Mouse (Mus musculus): ENCODE measurements around the gene Spock1. TPM values are rescaled to one million over a fixed set of nuclear protein-coding genes. Genes with fewer than 3 reads are reported as not detected.

The Spock1 gene
- polyA plus RNA-seq, 1 experiment from 2014 or later = 104 TPM

DNA sequence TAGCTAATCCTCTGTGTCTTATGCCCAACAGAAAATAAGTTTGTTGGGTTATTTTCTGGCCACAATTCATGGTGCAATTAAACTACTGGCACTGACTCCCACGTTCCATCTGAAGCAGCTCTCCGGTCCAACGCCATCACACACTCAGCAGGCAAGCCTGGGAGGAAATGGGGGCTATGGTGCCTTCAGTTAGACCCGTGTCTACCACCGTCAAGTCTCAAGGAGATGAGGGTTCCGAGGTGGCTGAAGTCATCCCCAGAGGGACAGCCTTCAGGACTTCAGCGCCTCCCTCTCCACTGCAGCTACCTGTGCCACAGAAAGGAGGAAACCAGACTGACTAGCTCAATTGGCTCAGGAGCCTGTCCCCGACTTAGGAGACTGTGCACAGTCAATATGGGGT is 53.7 kb downstream of the Spock1 start:
- WGBS = 84% methylated on average over 8 of the region's 8 CpGs
- Histone ChIP-seq H3K4me1 (replicated peaks; ENCODE audit: control insufficient read depth, insufficient read depth, low read length) (peaks cover 19% of the 10 kb centered on the region; the same call in 1 of the 2 replicates), H3K4me2 (replicated peaks) (no peak overlapping the region), H3K36me3 (replicated peaks; ENCODE audit: control insufficient read depth, insufficient read depth) (no peaks in the 10 kb centered on the region), H3K27ac (no peak overlapping the region), H3K4me3 (replicated peaks; ENCODE audit: low read length) (no peak overlapping the region), H3K9me3 (ENCODE audit: control insufficient read depth, low read length) (no peaks in the 10 kb centered on the region), H3K27me3 (ENCODE audit: control insufficient read depth, insufficient read depth, low read length) (no peaks in the 10 kb centered on the region), H3K9ac (no peak overlapping the region)
- ATAC-seq (ENCODE audit: low FRiP score) = no peak
- no peak for DNase-seq (ENCODE audit: low spot score)

DNA sequence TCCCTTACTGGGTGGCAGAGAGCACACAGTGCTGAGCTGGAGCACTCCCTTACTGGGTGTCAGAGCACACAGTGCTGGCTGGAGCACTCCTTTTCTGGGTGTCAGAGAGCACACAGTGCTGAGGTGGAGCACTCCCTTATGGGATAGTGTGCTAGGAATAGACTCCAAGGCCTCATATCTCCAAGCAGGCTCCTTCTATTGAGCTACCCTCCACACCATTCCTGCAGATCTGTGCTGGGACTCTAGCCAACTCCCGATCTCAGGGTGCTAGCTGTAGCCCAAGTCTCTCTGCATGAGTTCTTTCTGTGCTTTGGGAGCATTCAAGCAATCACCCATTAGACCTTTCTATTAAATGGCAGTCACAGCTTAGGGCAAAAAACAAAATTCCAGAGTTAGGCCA is 54.5 kb downstream of the Spock1 start:
- no peak for DNase-seq (ENCODE audit: low spot score)
- no peak overlapping the region for H3K4me2 ChIP-seq (replicated peaks)
- H3K36me3 ChIP-seq (replicated peaks; ENCODE audit: control insufficient read depth, insufficient read depth) = no peaks in the 10 kb centered on the region
- no peak overlapping the region for H3K27ac ChIP-seq
- H3K4me3 ChIP-seq (replicated peaks; ENCODE audit: low read length) = no peak overlapping the region
- H3K27me3 ChIP-seq (ENCODE audit: control insufficient read depth, insufficient read depth, low read length) = no peaks in the 10 kb centered on the region
- H3K9me3 ChIP-seq (ENCODE audit: control insufficient read depth, low read length) = no peaks in the 10 kb centered on the region
- 65% methylated on average over 1 of the region's 1 CpGs for WGBS
- no peak for ATAC-seq (ENCODE audit: low FRiP score)
- peaks cover 16% of the 10 kb centered on the region; the same call in 1 of the 2 replicates for H3K4me1 ChIP-seq (replicated peaks; ENCODE audit: control insufficient read depth, insufficient read depth, low read length)
- H3K9ac ChIP-seq = no peak overlapping the region

DNA sequence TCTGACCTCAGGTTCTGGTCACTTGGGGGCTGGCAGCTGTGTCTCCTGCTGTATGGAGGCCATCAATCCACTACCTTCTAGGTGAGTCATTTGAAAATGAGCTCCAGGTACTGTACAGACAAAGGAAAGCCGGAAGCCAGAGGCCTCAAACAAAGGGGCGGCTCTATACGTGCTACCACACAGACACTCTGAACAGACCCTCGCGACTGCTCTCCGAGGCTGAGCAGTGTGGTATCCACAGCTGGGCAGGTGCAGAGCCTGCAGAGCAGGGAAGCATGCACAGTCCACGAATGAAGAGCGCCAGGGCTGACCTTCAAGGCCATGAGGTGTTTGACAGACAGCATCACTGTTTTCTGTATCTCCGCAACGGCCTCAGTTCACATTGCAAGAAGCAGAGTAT is 55.0 kb downstream of the Spock1 start:
- Histone ChIP-seq H3K27ac (no peak overlapping the region), H3K9me3 (ENCODE audit: control insufficient read depth, low read length) (no peaks in the 10 kb centered on the region), H3K4me2 (replicated peaks) (no peak overlapping the region), H3K9ac (no peak overlapping the region), H3K36me3 (replicated peaks; ENCODE audit: control insufficient read depth, insufficient read depth) (no peaks in the 10 kb centered on the region), H3K4me1 (replicated peaks; ENCODE audit: control insufficient read depth, insufficient read depth, low read length) (peaks cover 13% of the 10 kb centered on the region; the same call in 1 of the 2 replicates), H3K4me3 (replicated peaks; ENCODE audit: low read length) (no peak overlapping the region), H3K27me3 (ENCODE audit: control insufficient read depth, insufficient read depth, low read length) (no peaks in the 10 kb centered on the region)
- ATAC-seq (ENCODE audit: low FRiP score) (no peak), DNase-seq (ENCODE audit: low spot score) (no peak)
- WGBS = 86% methylated on average over 10 of the region's 10 CpGs

DNA sequence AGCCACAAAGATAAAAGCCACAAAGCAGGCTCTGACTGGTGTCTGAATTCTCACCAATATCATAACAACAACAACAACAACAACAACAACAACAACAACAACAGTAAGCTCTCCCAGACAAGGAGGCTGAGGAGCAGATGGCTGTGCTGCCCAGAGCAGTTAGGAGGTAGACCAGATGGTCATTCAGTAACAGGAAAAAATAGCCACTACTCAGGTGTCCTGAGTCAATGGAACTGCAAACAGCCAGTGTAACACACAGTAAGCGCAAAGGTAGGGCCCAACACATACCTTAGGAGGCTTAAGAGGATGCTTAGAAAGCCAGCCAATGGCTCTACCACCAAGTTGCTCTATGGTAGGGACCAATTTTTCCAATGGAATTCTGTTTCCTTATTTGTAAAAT is 59.2 kb downstream of the Spock1 start:
- no peaks in the 10 kb centered on the region for H3K27me3 ChIP-seq (ENCODE audit: control insufficient read depth, insufficient read depth, low read length)
- no peak overlapping the region for H3K4me2 ChIP-seq (replicated peaks)
- no peak overlapping the region for H3K9ac ChIP-seq
- no peaks in the 10 kb centered on the region for H3K36me3 ChIP-seq (replicated peaks; ENCODE audit: control insufficient read depth, insufficient read depth)
- ATAC-seq (ENCODE audit: low FRiP score) (no peak), DNase-seq (ENCODE audit: low spot score) (no peak)
- no peaks in the 10 kb centered on the region for H3K4me1 ChIP-seq (replicated peaks; ENCODE audit: control insufficient read depth, insufficient read depth, low read length)
- no peak overlapping the region for H3K27ac ChIP-seq
- H3K9me3 ChIP-seq (ENCODE audit: control insufficient read depth, low read length) = no peaks in the 10 kb centered on the region
- no peak overlapping the region for H3K4me3 ChIP-seq (replicated peaks; ENCODE audit: low read length)
- 97% methylated on average over 1 of the region's 1 CpGs for WGBS

DNA sequence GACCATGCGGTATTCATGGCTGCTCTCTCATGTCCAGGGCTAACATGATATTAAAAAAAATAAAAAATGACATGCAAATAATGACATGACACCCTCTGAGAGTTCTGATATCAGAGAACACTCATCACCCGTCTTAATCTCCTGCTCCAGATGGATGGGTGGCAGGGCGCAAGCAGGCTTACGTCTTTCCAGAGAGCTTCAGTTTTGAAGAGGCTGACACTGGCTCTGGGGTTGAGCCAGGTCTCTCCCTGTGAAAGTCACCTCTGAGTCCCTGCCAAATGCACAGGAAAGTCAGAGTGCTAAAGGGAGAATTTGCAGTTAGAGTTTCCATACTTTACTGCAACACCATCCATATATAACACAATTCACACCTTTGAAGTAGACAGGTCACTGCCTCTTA is 61.0 kb downstream of the Spock1 start:
- Histone ChIP-seq H3K27me3 (ENCODE audit: control insufficient read depth, insufficient read depth, low read length) (no peaks in the 10 kb centered on the region), H3K9ac (no peak overlapping the region), H3K4me3 (replicated peaks; ENCODE audit: low read length) (no peak overlapping the region), H3K4me1 (replicated peaks; ENCODE audit: control insufficient read depth, insufficient read depth, low read length) (no peaks in the 10 kb centered on the region), H3K27ac (no peak overlapping the region), H3K9me3 (ENCODE audit: control insufficient read depth, low read length) (no peaks in the 10 kb centered on the region), H3K36me3 (replicated peaks; ENCODE audit: control insufficient read depth, insufficient read depth) (no peaks in the 10 kb centered on the region), H3K4me2 (replicated peaks) (no peak overlapping the region)
- 89% methylated on average over 4 of the region's 4 CpGs for WGBS
- ATAC-seq (ENCODE audit: low FRiP score) (no peak), DNase-seq (ENCODE audit: low spot score) (no peak)

DNA sequence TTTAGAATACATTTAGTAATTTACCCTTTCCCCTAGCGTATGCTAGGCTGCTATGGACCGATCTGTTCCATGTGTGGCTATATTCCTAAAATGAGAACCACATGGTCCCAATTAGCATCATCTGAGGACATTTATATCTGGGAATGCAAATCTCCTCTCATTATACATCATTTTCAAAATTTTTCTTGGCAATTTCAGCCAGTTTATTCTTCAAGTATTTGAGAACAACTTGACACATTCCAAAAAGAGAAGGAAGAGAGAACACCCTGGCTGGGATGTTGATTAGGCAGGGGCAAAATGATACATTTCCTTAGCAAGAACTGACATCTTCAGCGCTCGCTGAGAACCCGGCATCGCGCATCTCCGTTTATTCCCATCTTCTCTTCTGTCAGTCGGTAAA is 61.7 kb downstream of the Spock1 start:
- H3K4me3 ChIP-seq (replicated peaks; ENCODE audit: low read length) = no peak overlapping the region

DNA sequence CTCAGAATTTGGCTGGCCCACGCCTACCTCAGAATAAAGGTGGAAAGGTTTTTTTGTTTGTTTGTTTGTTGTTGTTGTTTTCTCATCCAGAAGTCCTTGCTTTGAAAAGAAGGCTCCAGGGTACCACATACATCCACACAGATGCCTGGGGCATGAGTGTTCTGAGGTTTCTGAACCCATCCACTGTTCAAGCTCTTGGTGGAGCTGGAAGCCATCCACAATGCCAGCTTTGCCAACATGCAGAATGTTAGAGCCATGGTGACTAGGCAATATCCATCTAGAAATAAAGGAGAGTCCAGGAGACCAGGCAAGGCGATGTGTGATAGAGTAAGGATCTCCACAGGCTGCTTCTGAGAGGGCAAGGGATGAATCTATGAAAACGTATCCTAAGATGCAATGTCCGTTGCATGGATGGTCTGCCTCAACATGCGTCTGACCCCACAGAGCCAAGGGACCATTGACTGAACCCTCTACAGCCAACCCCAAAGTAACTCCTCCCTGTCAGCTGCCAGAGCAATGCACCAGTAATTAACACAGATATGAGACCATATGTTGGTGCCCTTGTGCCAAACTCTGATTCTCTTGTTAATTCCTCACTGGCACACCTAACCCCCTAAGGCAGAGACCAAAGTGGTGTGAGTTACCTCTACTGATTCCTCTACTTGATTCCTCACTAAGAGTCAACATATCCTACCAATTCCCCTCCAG is 66.8 kb downstream of the Spock1 start:
- H3K9me3 ChIP-seq (ENCODE audit: control insufficient read depth, low read length) = no peaks in the 10 kb centered on the region
- no peak overlapping the region for H3K4me3 ChIP-seq (replicated peaks; ENCODE audit: low read length)
- H3K4me1 ChIP-seq (replicated peaks; ENCODE audit: control insufficient read depth, insufficient read depth, low read length) = no peaks in the 10 kb centered on the region
- no peak overlapping the region for H3K27ac ChIP-seq
- H3K4me2 ChIP-seq (replicated peaks) = no peak overlapping the region
- H3K27me3 ChIP-seq (ENCODE audit: control insufficient read depth, insufficient read depth, low read length) = no peaks in the 10 kb centered on the region
- H3K9ac ChIP-seq = no peak overlapping the region
- DNase-seq (ENCODE audit: low spot score) = no peak
- ATAC-seq (ENCODE audit: low FRiP score) = no peak
- no peaks in the 10 kb centered on the region for H3K36me3 ChIP-seq (replicated peaks; ENCODE audit: control insufficient read depth, insufficient read depth)
- WGBS = 93% methylated on average over 5 of the region's 5 CpGs

More for the DNA sequence above, 61.7 kb downstream of the Spock1 start:
- Histone ChIP-seq H3K27me3 (ENCODE audit: control insufficient read depth, insufficient read depth, low read length) (no peaks in the 10 kb centered on the region), H3K9ac (no peak overlapping the region), H3K36me3 (replicated peaks; ENCODE audit: control insufficient read depth, insufficient read depth) (no peaks in the 10 kb centered on the region), H3K9me3 (ENCODE audit: control insufficient read depth, low read length) (no peaks in the 10 kb centered on the region), H3K4me2 (replicated peaks) (no peak overlapping the region), H3K4me1 (replicated peaks; ENCODE audit: control insufficient read depth, insufficient read depth, low read length) (no peaks in the 10 kb centered on the region), H3K27ac (no peak overlapping the region)
- WGBS = 94% methylated on average over 9 of the region's 9 CpGs
- DNase-seq (ENCODE audit: low spot score) (no peak), ATAC-seq (ENCODE audit: low FRiP score) (no peak)

DNA sequence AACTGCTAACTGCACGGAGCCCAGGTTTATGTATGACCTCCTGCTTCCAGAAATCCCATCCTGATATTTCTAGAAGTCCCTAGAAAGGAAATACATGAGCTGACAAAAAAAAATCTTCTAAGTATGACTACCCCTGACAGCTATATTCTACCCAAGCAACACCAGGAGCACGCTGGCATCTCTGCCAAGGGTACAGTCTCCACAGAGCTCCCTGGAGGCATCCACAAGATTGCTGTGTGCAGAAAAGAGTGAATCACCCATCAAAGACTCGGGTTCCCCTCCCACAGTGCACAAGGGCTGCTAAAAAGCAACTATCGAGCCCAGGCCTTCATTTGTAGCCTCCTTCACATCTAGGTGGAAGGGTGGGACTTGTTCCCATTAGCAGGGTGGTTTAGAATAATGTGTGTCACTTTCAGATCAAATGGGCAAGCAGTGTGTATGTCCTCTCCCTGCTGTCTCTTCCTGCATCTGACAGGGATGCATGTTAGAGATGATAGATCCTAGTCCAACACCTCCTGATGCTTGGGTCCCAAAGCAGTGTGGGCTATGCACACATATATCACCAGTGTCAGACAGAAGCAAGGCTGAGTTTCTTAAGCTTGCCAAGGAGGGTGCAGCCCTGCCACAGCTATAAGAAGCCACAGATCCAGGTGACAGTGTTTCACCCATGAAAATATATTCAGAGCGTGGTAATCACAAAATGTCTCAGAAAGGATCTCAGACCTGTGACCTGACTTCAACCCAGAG is 70.3 kb downstream of the Spock1 start:
- Histone ChIP-seq H3K4me3 (replicated peaks; ENCODE audit: low read length) (no peak overlapping the region), H3K9me3 (ENCODE audit: control insufficient read depth, low read length) (no peaks in the 10 kb centered on the region), H3K9ac (no peak overlapping the region), H3K4me1 (replicated peaks; ENCODE audit: control insufficient read depth, insufficient read depth, low read length) (no peaks in the 10 kb centered on the region), H3K4me2 (replicated peaks) (no peak overlapping the region), H3K36me3 (replicated peaks; ENCODE audit: control insufficient read depth, insufficient read depth) (no peaks in the 10 kb centered on the region), H3K27ac (no peak overlapping the region), H3K27me3 (ENCODE audit: control insufficient read depth, insufficient read depth, low read length) (no peaks in the 10 kb centered on the region)
- WGBS = 80% methylated on average over 5 of the region's 5 CpGs
- ATAC-seq (ENCODE audit: low FRiP score) (no peak), DNase-seq (ENCODE audit: low spot score) (no peak)

DNA sequence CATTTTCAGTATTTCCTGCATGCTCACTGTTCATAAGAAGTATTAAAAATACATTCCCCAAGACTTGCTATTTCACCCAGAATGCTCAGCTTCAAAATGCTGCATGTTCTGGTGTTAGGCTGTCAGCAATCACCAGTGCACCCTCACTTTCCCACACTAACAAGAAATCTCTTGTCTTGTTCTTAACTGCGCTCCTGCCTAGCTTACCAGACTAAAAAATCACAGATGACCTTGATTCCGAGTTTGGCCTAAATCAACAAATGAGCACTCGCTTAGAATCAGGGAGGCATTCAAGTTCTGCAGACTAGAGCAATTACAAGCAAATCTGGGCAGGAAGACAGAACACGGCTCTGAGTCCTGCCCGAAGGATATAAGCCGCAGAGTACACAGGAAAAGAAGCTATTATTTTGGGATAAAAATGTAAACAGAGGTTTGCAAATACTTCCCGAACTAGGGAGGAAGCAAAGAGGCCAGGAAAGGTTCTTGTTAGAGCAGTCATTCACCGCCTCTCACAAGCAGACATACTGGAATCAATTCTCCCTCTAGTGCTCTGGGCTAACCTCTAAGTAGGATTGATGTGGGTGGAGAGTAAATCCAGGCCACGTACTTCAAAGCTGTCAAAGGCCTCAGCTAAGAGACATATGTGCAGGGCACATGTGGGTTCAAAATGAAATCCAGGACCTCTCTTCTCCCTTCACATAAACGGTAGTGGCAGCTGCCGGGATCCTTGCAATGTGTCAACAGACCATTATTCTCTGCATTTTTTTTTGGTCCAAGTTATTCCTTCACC is 76.6 kb downstream of the Spock1 start:
- H3K9me3 ChIP-seq (ENCODE audit: control insufficient read depth, low read length) = no peaks in the 10 kb centered on the region
- H3K9ac ChIP-seq = no peak overlapping the region
- H3K4me1 ChIP-seq (replicated peaks; ENCODE audit: control insufficient read depth, insufficient read depth, low read length) = peaks cover 13% of the 10 kb centered on the region
- no peaks in the 10 kb centered on the region for H3K27me3 ChIP-seq (ENCODE audit: control insufficient read depth, insufficient read depth, low read length)
- 75% methylated on average over 11 of the region's 11 CpGs for WGBS
- no peaks in the 10 kb centered on the region for H3K36me3 ChIP-seq (replicated peaks; ENCODE audit: control insufficient read depth, insufficient read depth)
- H3K4me3 ChIP-seq (replicated peaks; ENCODE audit: low read length) = no peak overlapping the region
- no peak for DNase-seq (ENCODE audit: low spot score)
- H3K4me2 ChIP-seq (replicated peaks) = no peak overlapping the region
- no peak for ATAC-seq (ENCODE audit: low FRiP score)
- H3K27ac ChIP-seq = no peak overlapping the region
